In the genomic region with DNA sequence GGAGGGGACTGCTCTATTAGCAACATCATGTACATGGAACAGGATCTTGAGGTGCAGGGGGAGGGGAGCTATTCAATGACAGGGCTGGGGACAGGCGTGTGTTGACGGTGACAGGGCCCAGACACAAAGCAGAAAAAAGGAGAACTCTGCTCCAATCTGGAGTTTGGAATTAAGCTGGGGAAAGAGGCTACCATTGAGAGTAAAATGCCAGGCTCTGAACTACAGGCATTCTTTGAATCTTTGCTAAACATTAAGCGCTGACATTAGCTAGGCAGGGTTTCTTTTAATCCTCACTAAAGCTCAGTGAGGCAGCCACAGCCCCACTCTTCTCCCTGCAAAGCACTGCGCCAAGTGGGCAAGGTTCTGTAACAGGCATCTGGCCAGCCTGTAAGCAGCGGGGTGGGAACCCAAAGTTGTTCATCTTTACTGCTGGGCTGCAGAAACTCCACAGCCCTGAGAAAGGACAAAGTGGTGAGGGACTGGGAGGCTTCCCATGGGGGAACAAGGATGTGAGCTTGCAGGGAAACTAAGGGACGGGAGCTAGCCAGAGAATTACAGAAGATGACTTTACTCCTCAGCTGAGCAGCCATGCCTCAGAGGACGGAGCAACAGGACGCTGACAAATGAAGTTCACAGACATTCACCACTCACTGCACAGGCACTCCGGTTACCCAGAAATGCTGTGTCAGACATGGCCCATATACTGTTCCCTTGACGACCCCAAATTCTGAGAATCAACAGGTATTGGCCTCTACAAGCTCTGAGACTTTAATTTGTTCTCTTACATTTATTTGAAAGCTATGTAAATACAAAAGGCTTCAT, we compare ENCODE assay signal across 8 mouse cellular contexts.
DNase-seq lines count a peak whose midpoint lies in the region; ATAC-seq and TF ChIP-seq lines count a peak whose summit lies in the region.

No protein-coding gene starts in this region.

- no peak overlapping the region for H3K4me2 ChIP-seq in intestine, embryonic 16.5 days (ENCODE audit: low read depth, low read length)
- no peak overlapping the region for H3K4me2 ChIP-seq in midbrain, postnatal 0 days (ENCODE audit: low read depth, low read length, poor library complexity, severe bottlenecking)

- peak overlapping the region; percentile 14; the same call in 1 of the 2 replicates for H3K27ac ChIP-seq in intestine, embryonic 16.5 days (ENCODE audit: low read length)
- H3K27ac ChIP-seq in midbrain, postnatal 0 days (ENCODE audit: low read depth, low read length): peak overlapping the region; percentile 21; the same call in 1 of the 2 replicates

- H3K27me3 ChIP-seq in intestine, embryonic 16.5 days (replicated peaks; ENCODE audit: control insufficient read depth, insufficient read depth, low read length): no peaks in the 10 kb centered on the region
- H3K27me3 ChIP-seq in midbrain, postnatal 0 days (ENCODE audit: insufficient read depth, low read length): no peaks in the 10 kb centered on the region

- no peaks in the 10 kb centered on the region for H3K36me3 ChIP-seq in intestine, embryonic 16.5 days (ENCODE audit: control insufficient read depth, insufficient read depth, low read length)
- no peaks in the 10 kb centered on the region for H3K36me3 ChIP-seq in midbrain, postnatal 0 days (ENCODE audit: insufficient read depth, low read length)

- H3K9ac ChIP-seq in intestine, embryonic 16.5 days (ENCODE audit: low read depth, low read length): no peak overlapping the region
- no peak overlapping the region for H3K9ac ChIP-seq in midbrain, postnatal 0 days (replicated peaks; ENCODE audit: low read length, poor library complexity, severe bottlenecking)

- H3K9me3 ChIP-seq in intestine, embryonic 16.5 days (ENCODE audit: control insufficient read depth, low read length): no peaks in the 10 kb centered on the region
- H3K9me3 ChIP-seq in midbrain, postnatal 0 days (ENCODE audit: low read length): no peaks in the 10 kb centered on the region

- WGBS in intestine, embryonic 16.5 days: 46% methylated on average over 10 of the region's 10 CpGs
- 24% methylated on average over 10 of the region's 10 CpGs for WGBS in midbrain, postnatal 0 days

- peaks cover 2% of the 10 kb centered on the region; the same call in 1 of the 2 replicates for H3K4me1 ChIP-seq in intestine, embryonic 16.5 days (ENCODE audit: control insufficient read depth, insufficient read depth, low read length)
- H3K4me1 ChIP-seq in midbrain, postnatal 0 days (ENCODE audit: insufficient read depth, low read length): peaks cover 7% of the 10 kb centered on the region; the same call in 1 of the 2 replicates

- TF ChIP-seq CTCF in midbrain, postnatal 0 days (IDR thresholded peaks at IDR 0.05): no peak

- no peak for ATAC-seq in intestine, embryonic 16.5 days
- ATAC-seq in midbrain, postnatal 0 days (ENCODE audit: low FRiP score): no peak
- ATAC-seq in erythroblast, adult 5-6 weeks (replicated peaks; ENCODE audit: low FRiP score, poor library complexity, severe bottlenecking): no peak

- H3K4me3 ChIP-seq in intestine, embryonic 16.5 days (ENCODE audit: low read length): no peak overlapping the region
- H3K4me3 ChIP-seq in midbrain, postnatal 0 days (ENCODE audit: low read depth, low read length): no peak overlapping the region

- peak; percentile 22 for DNase-seq in embryo, embryonic 11 days
- DNase-seq in embryo, embryonic 10 days (ENCODE audit: low spot score): no peak
- DNase-seq in Muller cell, postnatal 12 days (ENCODE audit: inconsistent ontology term): peak; percentile 51
- DNase-seq in gastrocnemius, adult 8-10 months (ENCODE audit: low spot score in 2 of 2): peak; percentile 6 to 17
- peak; percentile 59 for DNase-seq in midbrain, postnatal 0 days (ENCODE audit: low spot score)
- DNase-seq in thymus, postnatal 36 days: no peak

Comparison
In these comparisons a context has a peak if more than half of its experiments do, and no peak if none do; other contexts are left out.
1. DNase-seq: peak in embryo, embryonic 11 days (single experiment), Muller cell, postnatal 12 days (single experiment), gastrocnemius, adult 8-10 months (2 of 2) and midbrain, postnatal 0 days (single experiment); none in embryo, embryonic 10 days (single experiment) and thymus, postnatal 36 days (0 of 2).